Mouse (Mus musculus) gastrocnemius, postnatal 4 days (tissue): ENCODE measurements around the gene Cdk4. TPM values are rescaled to one million over a fixed set of nuclear protein-coding genes. Genes with fewer than 3 reads are reported as not detected.

Experiments used
- DNase-seq, 2 experiments: peaks; one replicate each; pipeline ENCODE4 v3.0.0; 2021 to 2022; ENCODE audit warnings: low spot score in 2 of 2, mixed read lengths in 2 of 2
- total RNA-seq, 2 experiments: library from RNA; stranded (reverse); gene quantifications; 2 replicates each; pipeline ENCODE4 v1.2.3; 2021

The Cdk4 gene
- total RNA-seq, 2 experiments from 2014 or later, result 225 to 253 TPM

DNA sequence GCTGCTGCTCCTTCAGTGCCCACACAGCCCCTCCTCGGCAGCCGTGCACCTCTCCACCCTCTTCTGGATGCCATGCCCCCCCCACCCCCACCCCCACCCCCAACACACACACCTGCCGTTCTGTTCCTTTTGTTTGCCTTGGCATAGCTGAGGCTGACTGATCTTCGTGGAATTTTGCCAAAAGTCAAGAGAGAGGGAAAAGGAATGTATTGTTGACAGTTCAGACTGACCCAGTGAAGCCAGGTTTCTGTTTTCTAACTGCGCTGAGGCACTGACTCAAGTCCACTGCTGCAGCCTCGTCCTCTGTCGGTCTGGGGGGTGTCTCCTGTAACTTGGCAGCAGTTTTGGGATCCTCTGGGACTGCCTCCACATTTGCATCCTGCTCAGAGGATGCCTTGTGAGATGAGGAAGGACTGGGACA, 31.1 kb downstream of the Cdk4 start:
- DNase-seq, result no peak

DNA sequence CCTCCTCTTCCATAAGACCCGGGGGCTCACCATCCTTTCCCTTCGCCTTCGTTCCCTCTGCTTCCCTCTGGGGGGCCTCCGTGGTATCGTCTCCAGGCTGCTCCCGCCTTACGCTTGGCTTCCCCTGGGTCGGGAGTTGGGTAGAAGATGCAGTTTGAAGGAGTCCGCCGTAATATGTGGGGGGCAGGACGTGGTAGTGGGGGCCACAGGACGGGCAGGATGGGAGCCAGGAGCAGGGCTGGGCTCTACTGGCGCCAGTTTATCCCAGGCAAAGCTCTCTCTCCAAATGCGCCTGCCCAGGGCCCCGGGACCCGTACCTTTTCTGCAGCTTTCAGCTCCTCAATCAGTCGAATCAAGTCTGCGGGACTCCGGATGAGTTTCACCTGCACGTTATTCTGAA, 35.2 kb downstream of the Cdk4 start:
- no peak for DNase-seq

DNA sequence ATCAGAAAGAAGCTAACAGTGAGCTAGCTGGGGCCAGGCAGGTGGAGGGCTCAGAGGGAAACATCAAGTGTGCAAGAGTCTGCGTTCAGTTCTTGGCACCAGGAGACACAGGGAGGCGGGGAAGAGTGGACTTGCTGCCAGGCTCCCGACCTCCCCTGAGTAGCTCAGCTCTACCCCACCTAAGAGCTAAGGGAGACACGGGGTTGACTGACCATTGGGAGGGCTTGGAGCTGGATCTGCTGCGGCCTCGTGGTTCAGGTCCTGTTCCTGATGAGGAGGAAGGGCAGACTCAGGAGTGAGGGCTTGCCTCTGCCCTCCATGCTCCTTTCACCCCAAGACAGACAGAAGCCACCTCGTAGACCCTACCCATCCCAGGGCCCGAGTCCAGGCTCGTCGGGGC, 35.9 kb downstream of the Cdk4 start:
- no peak for DNase-seq

DNA sequence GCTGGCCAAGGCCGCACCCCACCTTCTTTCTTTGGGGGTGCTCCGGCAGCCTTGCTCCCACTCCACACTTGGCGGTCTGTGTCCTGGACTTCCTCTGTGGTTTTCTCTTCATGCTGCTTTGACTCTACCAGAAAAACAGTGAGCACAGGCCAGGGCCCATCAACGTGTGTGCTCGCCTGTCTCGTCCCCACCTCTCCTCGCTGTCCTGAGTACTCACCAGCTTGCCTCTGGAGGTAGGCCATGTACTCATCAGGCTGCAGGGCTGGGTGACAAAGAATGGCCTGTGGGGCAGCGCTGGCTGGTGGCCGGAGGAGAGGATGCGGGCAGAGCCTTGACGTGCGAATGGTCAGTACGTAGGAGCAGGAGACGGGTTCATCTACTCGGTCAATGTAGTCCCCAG, 36.5 kb downstream of the Cdk4 start:
- no peak for DNase-seq

DNA sequence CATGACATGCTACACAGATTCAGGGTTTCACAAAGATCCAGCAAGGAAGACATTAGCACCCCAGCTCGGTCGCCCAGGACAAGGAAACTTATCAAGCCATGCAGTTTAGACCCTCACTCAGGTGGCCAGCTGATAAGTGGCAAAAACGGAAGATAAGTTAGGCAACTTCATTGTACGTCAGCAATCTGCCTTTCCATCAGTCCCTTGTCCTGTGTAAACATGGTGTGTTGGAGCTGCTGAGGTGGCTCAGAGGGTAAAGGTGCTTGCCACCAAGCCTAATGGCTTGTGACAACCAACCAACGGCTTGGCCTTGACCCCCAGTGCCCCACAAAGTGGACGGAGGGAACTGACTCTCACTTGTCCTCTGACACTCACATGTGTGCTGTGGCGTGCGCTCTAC, 37.1 kb downstream of the Cdk4 start:
- no peak for DNase-seq

DNA sequence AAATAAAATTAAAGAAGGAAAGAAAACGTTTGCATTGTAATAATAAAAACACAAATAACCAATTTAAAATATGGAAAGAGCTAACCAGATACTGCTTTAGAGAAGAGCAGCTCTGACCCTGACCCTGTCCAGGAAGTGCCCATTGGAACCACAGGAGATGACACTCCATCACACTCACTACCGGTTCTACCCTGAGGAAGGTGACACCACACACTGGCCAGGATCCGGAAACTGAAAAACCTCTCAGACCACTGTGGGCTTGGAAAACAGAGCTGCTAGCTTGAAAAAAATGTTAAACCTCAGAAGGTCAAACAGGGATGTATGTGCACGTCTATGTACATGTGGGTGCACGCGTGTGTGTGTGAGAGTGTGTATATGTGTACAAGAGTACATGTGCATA, 37.8 kb downstream of the Cdk4 start:
- DNase-seq, result no peak

DNA sequence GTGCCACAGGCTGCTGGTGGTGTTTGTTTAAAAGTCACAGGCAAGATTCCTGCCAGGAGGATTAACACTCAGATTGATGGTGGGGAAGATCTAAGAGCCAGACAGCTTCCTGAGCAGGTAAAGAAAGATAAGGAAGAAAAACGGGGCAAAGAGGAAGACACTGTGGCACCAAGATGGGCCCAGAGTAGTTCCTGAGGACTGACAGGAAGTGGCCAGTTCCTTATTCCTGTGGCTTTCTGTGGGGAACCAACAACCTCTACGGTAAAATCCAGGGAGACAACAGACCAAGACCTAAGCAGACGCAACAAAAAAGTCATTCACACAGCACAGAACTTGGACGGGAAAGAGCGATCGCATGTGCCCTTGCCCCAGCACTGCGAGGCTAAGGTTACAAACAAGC, 40.3 kb downstream of the Cdk4 start:
- no peak for DNase-seq

DNA sequence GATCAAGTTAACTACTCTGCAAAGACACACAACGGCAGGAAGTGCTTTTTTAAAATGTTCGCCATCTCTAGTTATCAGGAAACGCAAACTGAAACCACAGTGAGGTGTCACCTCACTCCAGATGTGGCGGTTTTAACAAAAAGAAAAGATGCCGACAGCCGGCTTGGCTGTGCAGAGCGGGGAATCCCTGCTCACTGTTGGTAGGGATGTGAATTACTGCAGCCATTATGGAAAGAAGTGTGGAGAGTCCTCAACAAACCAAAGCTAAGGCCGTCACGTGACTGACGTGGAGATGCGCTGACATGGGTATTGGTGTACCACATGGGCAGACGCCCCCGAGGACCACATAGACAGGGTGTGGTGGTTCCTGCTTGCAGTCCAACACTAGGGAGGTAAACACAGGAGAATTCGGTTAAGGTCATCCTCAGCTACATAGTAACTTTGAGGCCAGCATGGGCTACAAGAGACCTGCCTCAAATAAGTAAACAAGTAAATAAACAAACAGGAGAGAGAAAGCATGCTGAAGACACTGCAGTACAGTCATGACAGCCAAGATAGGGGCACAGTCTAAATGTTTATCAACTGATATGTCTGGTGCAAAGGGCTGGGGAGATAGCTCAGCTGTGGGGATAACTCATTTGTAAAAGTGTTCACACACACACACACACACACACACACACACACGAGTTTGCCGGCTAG, 44.4 kb downstream of the Cdk4 start:
- DNase-seq, result no peak

DNA sequence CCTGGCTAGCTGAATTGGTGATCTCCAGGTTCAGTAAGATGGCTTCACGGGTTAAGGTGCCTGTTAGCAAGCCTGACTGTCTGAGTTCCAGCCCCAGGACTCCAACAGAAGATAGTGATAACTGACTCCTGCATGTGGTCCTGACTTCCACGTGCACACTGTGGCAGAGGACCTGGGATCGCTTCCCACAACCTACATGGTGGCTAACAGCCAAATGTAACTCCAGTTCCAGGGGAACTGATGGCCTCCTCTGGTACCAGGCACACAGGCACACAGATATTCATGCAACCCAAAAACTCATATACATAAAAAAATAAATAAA, 44.9 kb downstream of the Cdk4 start:
- DNase-seq, result no peak

DNA sequence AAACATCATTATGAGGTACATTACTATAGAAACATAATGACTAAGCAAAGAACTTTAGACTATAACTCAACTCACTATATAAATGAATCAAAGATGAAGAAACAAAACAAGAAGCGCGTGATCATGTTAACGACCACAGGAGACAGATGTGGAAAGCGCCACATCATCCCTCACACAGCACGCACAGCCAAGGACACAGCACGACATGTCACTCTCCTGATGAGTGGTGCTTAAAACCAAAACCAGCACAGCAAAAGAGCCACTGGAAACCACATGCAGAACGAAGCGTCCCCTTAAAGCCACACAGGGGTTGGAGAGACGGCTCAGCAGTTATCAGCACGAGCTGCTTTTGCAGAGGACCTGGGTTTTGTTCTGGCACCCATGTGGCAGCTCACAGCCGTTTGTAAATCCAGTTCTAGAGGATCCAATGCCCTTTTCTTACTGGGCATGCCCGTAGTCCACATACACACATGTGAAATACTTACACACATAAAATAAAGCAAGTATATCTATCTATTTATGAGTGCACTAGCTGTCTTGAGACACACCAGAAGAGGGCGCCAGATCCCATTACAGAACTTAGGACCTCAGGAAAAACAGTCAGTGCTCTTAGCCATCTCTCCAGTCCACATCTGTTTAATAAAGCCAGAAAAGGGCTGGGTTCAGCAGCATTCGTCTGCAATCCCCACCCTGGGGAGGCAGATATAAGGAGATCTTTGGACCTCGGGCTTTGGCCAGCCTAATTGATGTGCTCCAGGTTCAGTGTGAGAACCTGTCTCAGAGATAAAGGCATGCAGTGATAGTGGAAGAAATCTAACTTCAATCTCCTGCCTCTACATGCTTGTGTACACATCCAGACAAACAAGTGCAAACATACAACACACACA, 47.9 kb downstream of the Cdk4 start:
- no peak for DNase-seq

DNA sequence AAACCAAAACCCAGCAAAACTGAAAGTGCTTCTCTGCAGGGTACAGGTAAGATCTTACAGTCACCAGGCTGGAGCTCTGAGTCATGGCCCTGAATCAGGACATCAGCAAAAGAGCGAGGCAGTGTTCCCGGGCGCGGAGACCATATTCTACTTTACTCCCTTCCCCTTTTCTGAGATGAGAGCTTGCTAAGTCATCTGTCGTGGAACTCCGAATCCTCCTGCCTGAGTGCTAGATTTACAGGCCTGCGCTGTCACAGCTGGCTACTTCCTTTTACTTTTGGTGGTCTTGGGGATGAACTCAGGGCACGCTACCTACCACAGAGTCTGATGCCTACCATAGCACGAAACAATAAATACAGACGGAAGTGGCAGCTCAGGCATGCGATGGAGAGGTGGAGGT, 51.1 kb downstream of the Cdk4 start:
- DNase-seq, result no peak

DNA sequence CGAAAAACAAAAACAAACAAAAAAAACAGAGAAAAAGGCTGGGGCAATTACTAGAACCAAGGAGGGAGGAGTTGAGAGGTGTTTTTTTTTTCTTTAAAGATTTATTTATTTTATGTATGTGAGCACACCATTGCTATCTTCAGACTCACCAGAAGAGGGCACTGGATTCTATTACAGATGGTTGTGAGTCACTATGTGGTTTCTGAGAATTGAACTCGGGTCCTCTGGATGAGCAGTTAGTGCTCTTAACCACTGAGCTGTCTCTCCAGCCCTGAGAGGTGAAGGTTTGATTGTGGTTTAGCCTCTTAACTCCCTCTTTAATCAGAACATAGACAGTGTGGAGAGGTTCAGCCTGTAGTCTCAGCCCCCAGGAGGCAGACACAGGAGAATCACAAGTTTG, 51.7 kb downstream of the Cdk4 start:
- DNase-seq, result no peak

Other genes with a start within 250 kb of the Cdk4 start
- 1 to 10 TPM; 4.3 to 5.4 TPM for gene Atp23, start 162.2 kb upstream of the Cdk4 start, total RNA-seq
- gene Ctdsp2, start 84.8 kb upstream of the Cdk4 start, total RNA-seq, result 100 to 1,000 TPM; 194 to 205 TPM
- under 1 TPM; 0.42 to 0.52 TPM for gene Avil, start 62.8 kb upstream of the Cdk4 start, total RNA-seq
- 10 to 100 TPM; 29.2 to 38.5 TPM for gene Tsfm, start 32.7 kb upstream of the Cdk4 start, total RNA-seq
- gene Mettl1, start 22.1 kb upstream of the Cdk4 start, total RNA-seq, result 10 to 100 TPM; 18.3 to 18.8 TPM
- 1 to 10 TPM in 1 of 2 experiments, under 1 TPM in 1; 0.78 to 1.1 TPM for gene Eef1akmt3, start 22.0 kb upstream of the Cdk4 start, total RNA-seq
- under 1 TPM; 0.78 to 0.86 TPM for gene Cyp27b1, start 15.3 kb upstream of the Cdk4 start, total RNA-seq
- gene March9, start 3.4 kb upstream of the Cdk4 start, total RNA-seq, result 1 to 10 TPM; 1.6 to 1.7 TPM
- gene Tspan31, start 6.7 kb downstream of the Cdk4 start, total RNA-seq, result 10 to 100 TPM; 39.5 to 44.3 TPM
- 1 to 10 TPM; 1.7 to 2.6 TPM for gene Agap2, start 11.8 kb downstream of the Cdk4 start, total RNA-seq
- 10 to 100 TPM; 42.6 to 42.8 TPM for gene Os9, start 57.6 kb downstream of the Cdk4 start, total RNA-seq
- gene B4galnt1, start 101.7 kb downstream of the Cdk4 start, total RNA-seq, result 1 to 10 TPM; 3.4 to 3.6 TPM
- 1 to 10 TPM; 3.8 to 4.3 TPM for gene Slc26a10, start 117.1 kb downstream of the Cdk4 start, total RNA-seq
- 10 to 100 TPM; 40.4 to 43.0 TPM for gene Arhgef25, start 126.5 kb downstream of the Cdk4 start, total RNA-seq
- gene Dtx3, start 132.2 kb downstream of the Cdk4 start, total RNA-seq, result 10 to 100 TPM; 43.8 to 49.7 TPM
- 10 to 100 TPM; 11.5 to 12.7 TPM for gene Pip4k2c, start 148.1 kb downstream of the Cdk4 start, total RNA-seq
- 1 to 10 TPM; 1.2 to 1.4 TPM for gene Kif5a, start 199.8 kb downstream of the Cdk4 start, total RNA-seq
- 100 to 1,000 TPM; 145 to 146 TPM for gene Dctn2, start 202.8 kb downstream of the Cdk4 start, total RNA-seq
- gene Mbd6, start 225.5 kb downstream of the Cdk4 start, total RNA-seq, result 10 to 100 TPM; 34.2 to 41.9 TPM
- gene Mars, start 248.3 kb downstream of the Cdk4 start, total RNA-seq, result 10 to 100 TPM; 47.5 to 48.0 TPM